Mouse (Mus musculus): Measurements from ENCODE around the gene Ccnl2.

DNA sequence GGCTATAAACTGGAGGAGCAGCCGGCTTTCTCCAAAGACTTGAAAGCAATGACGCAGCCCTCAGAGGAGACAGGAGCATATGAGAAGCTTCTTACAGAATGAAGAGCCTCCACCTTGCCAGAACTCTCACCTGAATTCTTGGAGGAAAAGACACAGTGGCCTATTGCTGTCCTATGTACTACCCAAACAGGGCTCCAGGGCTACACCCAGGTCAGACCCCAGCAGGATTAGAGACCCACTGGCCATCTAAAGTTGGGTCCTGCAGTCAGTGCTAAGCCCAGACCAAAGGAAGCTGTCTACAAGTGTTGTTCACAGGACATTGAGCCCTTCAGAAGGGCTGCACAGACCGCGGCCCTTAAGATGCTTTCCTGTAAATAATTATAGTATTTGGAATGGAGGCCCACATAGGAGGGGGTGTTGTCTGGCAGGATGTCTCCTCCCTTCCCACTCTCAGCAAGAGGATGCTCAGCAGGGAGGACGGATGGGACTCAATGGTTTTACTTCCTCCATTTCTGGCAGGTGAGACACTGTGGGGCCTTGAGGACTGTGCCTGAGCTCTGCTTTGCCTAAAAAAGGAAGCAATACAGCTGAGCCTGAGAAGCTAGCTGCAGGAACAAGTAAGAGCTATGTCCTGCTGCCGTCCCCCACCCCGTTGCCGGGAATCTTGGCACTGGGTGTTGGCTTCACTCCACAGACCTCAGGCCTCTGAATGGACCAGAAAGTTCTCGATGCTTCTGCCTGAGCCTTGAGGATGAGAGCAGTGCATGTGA, 37.1 kb upstream of the Ccnl2 start:
- TF ChIP-seq EP300 (IDR thresholded peaks at IDR 0.05; ENCODE audit: low read depth) = no peak
- no peak for TF ChIP-seq CTCF (IDR thresholded peaks at IDR 0.05; ENCODE audit: low read depth)
